Comparison of ENCODE assay signal across 16 mouse cellular contexts in genomic region chr13:40710062-40710342, GRCm38 (mm10). TPM values are rescaled to one million over a fixed set of nuclear protein-coding genes. Genes with fewer than 3 reads are reported as not detected.
DNase-seq lines count a peak whose midpoint lies in the region; ATAC-seq and TF ChIP-seq lines count a peak whose summit lies in the region.
"Had no signal": no experiment of that assay in that cellular context is flagged by ENCODE, and none has a peak within 500 bp of the region (broad histone marks: within the 10 kb centered on the region; RNA-seq: fewer than 3 reads in every experiment).

No protein-coding gene starts in this region.

- H3K9ac ChIP-seq in hindbrain, embryonic 12.5 days, result 0 out of 2 replicates have a peak overlapping the region, but pooled peaks have one; percentile 19
- H3K9ac ChIP-seq in hindbrain, postnatal 0 days (replicated peaks; ENCODE audit: low read length), result no peak overlapping the region
- H3K9ac ChIP-seq in embryonic facial prominence, embryonic 11.5 days (replicated peaks; ENCODE audit: low read length), result no peak overlapping the region
- no peak overlapping the region for H3K9ac ChIP-seq in embryonic facial prominence, embryonic 15.5 days
- H3K9ac ChIP-seq in neural tube, embryonic 11.5 days (ENCODE audit: low read length), result no peak overlapping the region
- H3K9ac ChIP-seq: forebrain, embryonic 13.5 days; liver, embryonic 15.5 days had no signal

- H3K36me3 ChIP-seq in hindbrain, embryonic 12.5 days, result no peaks in the 10 kb centered on the region
- no peaks in the 10 kb centered on the region for H3K36me3 ChIP-seq in hindbrain, postnatal 0 days (ENCODE audit: insufficient read depth, low read length)
- no peaks in the 10 kb centered on the region for H3K36me3 ChIP-seq in embryonic facial prominence, embryonic 11.5 days (replicated peaks; ENCODE audit: control insufficient read depth, insufficient read depth, low read depth, low read length)
- no peaks in the 10 kb centered on the region for H3K36me3 ChIP-seq in embryonic facial prominence, embryonic 15.5 days
- H3K36me3 ChIP-seq in neural tube, embryonic 11.5 days (ENCODE audit: control insufficient read depth, insufficient read depth, low read length), result no peaks in the 10 kb centered on the region
- H3K36me3 ChIP-seq: liver, embryonic 15.5 days had no signal

- peaks cover 23% of the 10 kb centered on the region for H3K4me1 ChIP-seq in hindbrain, embryonic 12.5 days
- no peaks in the 10 kb centered on the region for H3K4me1 ChIP-seq in hindbrain, postnatal 0 days (ENCODE audit: insufficient read depth, low read length)
- H3K4me1 ChIP-seq in embryonic facial prominence, embryonic 11.5 days (ENCODE audit: control insufficient read depth, insufficient read depth, low read length), result peaks cover 3% of the 10 kb centered on the region; the same call in 1 of the 2 replicates
- H3K4me1 ChIP-seq in embryonic facial prominence, embryonic 15.5 days, result peaks cover 21% of the 10 kb centered on the region
- H3K4me1 ChIP-seq in neural tube, embryonic 11.5 days (ENCODE audit: control insufficient read depth, insufficient read depth, low read length), result peaks cover 3% of the 10 kb centered on the region; the same call in 1 of the 2 replicates
- H3K4me1 ChIP-seq: liver, embryonic 15.5 days had no signal

- no peak for TF ChIP-seq CTCF in hindbrain, postnatal 0 days (IDR thresholded peaks at IDR 0.05; ENCODE audit: low read depth)

- ATAC-seq in hindbrain, embryonic 12.5 days (ENCODE audit: low FRiP score), result no peak
- no peak for ATAC-seq in hindbrain, postnatal 0 days
- no peak for ATAC-seq in embryonic facial prominence, embryonic 11.5 days (replicated peaks; ENCODE audit: insufficient number of reproducible peaks, low FRiP score, low TSS enrichment, low read depth)
- no peak for ATAC-seq in embryonic facial prominence, embryonic 15.5 days (ENCODE audit: insufficient number of reproducible peaks, low FRiP score, low TSS enrichment, low read depth)
- ATAC-seq in neural tube, embryonic 11.5 days (ENCODE audit: insufficient read depth, low FRiP score, low TSS enrichment), result no peak
- ATAC-seq: lung, postnatal 0 days had no signal

- WGBS in hindbrain, embryonic 12.5 days, result under 1% methylated on average over 11 of the region's 11 CpGs
- WGBS in hindbrain, postnatal 0 days, result 11% methylated on average over 11 of the region's 11 CpGs
- whole genome bisulfite sequencing in embryonic facial prominence, embryonic 11.5 days, result under 1% methylated on average over 11 of the region's 11 CpGs
- WGBS in embryonic facial prominence, embryonic 15.5 days, result 13% methylated on average over 11 of the region's 11 CpGs
- 2% methylated on average over 11 of the region's 11 CpGs for WGBS in neural tube, embryonic 11.5 days

- H3K4me3 ChIP-seq in hindbrain, embryonic 12.5 days, result no peak overlapping the region
- no peak overlapping the region for H3K4me3 ChIP-seq in hindbrain, postnatal 0 days (ENCODE audit: low read length)
- no peak overlapping the region for H3K4me3 ChIP-seq in embryonic facial prominence, embryonic 11.5 days (ENCODE audit: low read depth, low read length)
- H3K4me3 ChIP-seq in embryonic facial prominence, embryonic 15.5 days (replicated peaks), result no peak overlapping the region
- peak overlapping the region; percentile 13; the same call in 1 of the 2 replicates for H3K4me3 ChIP-seq in neural tube, embryonic 11.5 days (ENCODE audit: low read depth, low read length)
- H3K4me3 ChIP-seq: forebrain, embryonic 13.5 days; liver, embryonic 15.5 days had no signal

- H3K9me3 ChIP-seq in hindbrain, embryonic 12.5 days (replicated peaks), result no peaks in the 10 kb centered on the region
- no peaks in the 10 kb centered on the region for H3K9me3 ChIP-seq in hindbrain, postnatal 0 days (ENCODE audit: low read length)
- no peaks in the 10 kb centered on the region for H3K9me3 ChIP-seq in embryonic facial prominence, embryonic 11.5 days (replicated peaks; ENCODE audit: control insufficient read depth, low read length)
- H3K9me3 ChIP-seq in embryonic facial prominence, embryonic 15.5 days (replicated peaks), result no peaks in the 10 kb centered on the region
- H3K9me3 ChIP-seq in neural tube, embryonic 11.5 days (ENCODE audit: control insufficient read depth, low read length), result no peaks in the 10 kb centered on the region
- H3K9me3 ChIP-seq: forebrain, embryonic 13.5 days; liver, embryonic 15.5 days had no signal

- peaks cover 96% of the 10 kb centered on the region for H3K27me3 ChIP-seq in hindbrain, embryonic 12.5 days
- peaks cover 92% of the 10 kb centered on the region for H3K27me3 ChIP-seq in hindbrain, postnatal 0 days (ENCODE audit: insufficient read depth, low read length)
- H3K27me3 ChIP-seq in embryonic facial prominence, embryonic 11.5 days (ENCODE audit: control insufficient read depth, insufficient read depth, low read length), result peaks cover 36% of the 10 kb centered on the region
- peaks cover 79% of the 10 kb centered on the region for H3K27me3 ChIP-seq in embryonic facial prominence, embryonic 15.5 days
- H3K27me3 ChIP-seq in neural tube, embryonic 11.5 days (ENCODE audit: control insufficient read depth, insufficient read depth, low read length), result peaks cover 95% of the 10 kb centered on the region

- DNase-seq in hindbrain, postnatal 0 days (ENCODE audit: low spot score), result no peak
- no peak for DNase-seq in embryonic facial prominence, embryonic 11.5 days (ENCODE audit: low spot score)
- peak; percentile 38 for DNase-seq in neural tube, embryonic 11.5 days (ENCODE audit: low spot score)
- no peak for DNase-seq in testis, postnatal 10 days (ENCODE audit: low spot score)
- DNase-seq in right cerebral cortex, adult 2 months (ENCODE audit: low spot score in 2 of 2), result no peak
- DNase-seq: adrenal gland, adult 8-10 months; cerebellum, postnatal 14 days; kidney, adult 11 months; thymus, postnatal 36 days had no signal

- peak overlapping the region; percentile 69 for H3K27ac ChIP-seq in hindbrain, embryonic 12.5 days
- H3K27ac ChIP-seq in hindbrain, postnatal 0 days, result no peak overlapping the region
- no peak overlapping the region for H3K27ac ChIP-seq in embryonic facial prominence, embryonic 11.5 days (replicated peaks; ENCODE audit: low read depth, low read length)
- no peak overlapping the region for H3K27ac ChIP-seq in embryonic facial prominence, embryonic 15.5 days (replicated peaks)
- no peak overlapping the region for H3K27ac ChIP-seq in neural tube, embryonic 11.5 days (ENCODE audit: low read depth, low read length)
- H3K27ac ChIP-seq: forebrain, embryonic 13.5 days; kidney, postnatal 0 days; liver, embryonic 15.5 days had no signal

- H3K4me2 ChIP-seq in hindbrain, embryonic 12.5 days (replicated peaks), result peak overlapping the region; percentile 36
- no peak overlapping the region for H3K4me2 ChIP-seq in hindbrain, postnatal 0 days (ENCODE audit: low read depth, low read length)
- peak overlapping the region; percentile 26 for H3K4me2 ChIP-seq in embryonic facial prominence, embryonic 11.5 days (ENCODE audit: low read depth, low read length)
- H3K4me2 ChIP-seq in embryonic facial prominence, embryonic 15.5 days (replicated peaks), result peak overlapping the region; percentile 13
- H3K4me2 ChIP-seq in neural tube, embryonic 11.5 days (ENCODE audit: low read depth), result peak overlapping the region; percentile 29
- H3K4me2 ChIP-seq: liver, embryonic 15.5 days had no signal

RNA-seq across cellular contexts. Expression of gene Tfap2a, which starts 28.2 kb away (rescaled TPM):
- 20.5 and 21.1 TPM in 2 replicates for polyA plus RNA-seq in hindbrain, embryonic 12.5 days (2016; fragmentation: Nextera tagmentation; extraction: Ambion mirVana)
- total RNA-seq in hindbrain, postnatal 0 days (2014; rRNA removed), result 2.1 and 4.7 TPM in 2 replicates
- 6.9 and 7.2 TPM in 2 replicates for polyA plus RNA-seq in hindbrain, postnatal 0 days (2015; fragmentation: Nextera tagmentation; extraction: Ambion mirVana)
- polyA plus RNA-seq in embryonic facial prominence, embryonic 11.5 days (2014; fragmentation: Nextera tagmentation; extraction: Ambion mirVana), result 7.7 and 8.4 TPM in 2 replicates
- 13.4 and 15.4 TPM in 2 replicates for polyA plus RNA-seq in embryonic facial prominence, embryonic 15.5 days (2015; fragmentation: Nextera tagmentation; extraction: Ambion mirVana)
- 12.9 and 13.7 TPM in 2 replicates for polyA plus RNA-seq in neural tube, embryonic 11.5 days (2014; fragmentation: Nextera tagmentation; extraction: Ambion mirVana)
- total RNA-seq: hematopoietic stem cell, adult 5-6 weeks had no signal
- polyA plus RNA-seq: liver, embryonic 15.5 days had no signal
